Mouse (Mus musculus): ENCODE results near the gene Rpl10. TPM values are rescaled to one million over a fixed set of nuclear protein-coding genes. Genes with fewer than 3 reads are reported as not detected.

Rpl10 gene
- total and polyA plus RNA-seq, 3 experiments: 200 to 593 (median 274) TPM

- no peak for DNase-seq
- intact Hi-C loops (cut with DNase I): loop anchor here (2.0 to 5.0 kb wide), 2 partner anchors 27 to 103 kb away; partner anchors contain the start of genes Atp6ap1, Slc10a3 and Ubl4a
- Histone ChIP-seq H3K79me2 (replicated peaks; ENCODE audit: control insufficient read depth, insufficient read depth, low read length) (no peaks in the 10 kb centered on the region), H3K36me3 (ENCODE audit: control insufficient read depth, insufficient read depth, low read length) (peaks cover 5% of the 10 kb centered on the region), H3K27me3 (ENCODE audit: control insufficient read depth, insufficient read depth, low read length) (no peaks in the 10 kb centered on the region), H3K27ac (peak overlapping the region; percentile 99), H3K4me1 (ENCODE audit: control insufficient read depth, insufficient read depth, low read length) (peaks cover 2% of the 10 kb centered on the region), H3K9ac (ENCODE audit: low read depth, low read length) (peak overlapping the region; percentile 70), H3K4me3 (peak overlapping the region; percentile 63)
- TF ChIP-seq CTCF (IDR thresholded peaks at IDR 0.05) (no peak), POLR2A (IDR thresholded peaks at IDR 0.05; ENCODE audit: insufficient read depth, low read depth, low read length) (no peak), EP300 (IDR thresholded peaks at IDR 0.05; ENCODE audit: insufficient read depth, low read depth, low read length) (no peak)
- WGBS: 24% methylated on average over 3 of the region's 3 CpGs
These were observed 913 bp upstream of the Rpl10 start for GRCm38 (mm10) chrX:74269736-74270061.

GRCm38 (mm10) chrX:74270902-74271551, 415 bp downstream of the Rpl10 start:
- TF ChIP-seq POLR2A (IDR thresholded peaks at IDR 0.05; ENCODE audit: insufficient read depth, low read depth, low read length) (0 out of 2 replicates have a peak, but pooled peaks have one; percentile 6), EP300 (IDR thresholded peaks at IDR 0.05; ENCODE audit: insufficient read depth, low read depth, low read length) (no peak)
- peak overlapping the region; percentile 69 for H3K9ac ChIP-seq (ENCODE audit: low read depth, low read length)
- DNase-seq: peak; percentile 31
- H3K27me3 ChIP-seq (ENCODE audit: control insufficient read depth, insufficient read depth, low read length): no peaks in the 10 kb centered on the region
- no peaks in the 10 kb centered on the region for H3K79me2 ChIP-seq (replicated peaks; ENCODE audit: control insufficient read depth, insufficient read depth, low read length)
- H3K4me3 ChIP-seq: peak overlapping the region; percentile 66
- H3K27ac ChIP-seq: peak overlapping the region; percentile 76
- intact Hi-C loops (cut with DNase I): loop anchor here (2.0 to 5.0 kb wide), 2 partner anchors 26 to 101 kb away; partner anchors contain the start of genes Atp6ap1, Slc10a3 and Ubl4a
- peaks cover 2% of the 10 kb centered on the region for H3K4me1 ChIP-seq (ENCODE audit: control insufficient read depth, insufficient read depth, low read length)
- peaks cover 5% of the 10 kb centered on the region for H3K36me3 ChIP-seq (ENCODE audit: control insufficient read depth, insufficient read depth, low read length)
- WGBS: 19% methylated on average over 27 of the region's 27 CpGs

GRCm38 (mm10) chrX:74273422-74274322, 3.1 kb downstream of the Rpl10 start:
- Histone ChIP-seq H3K4me3 (no peak overlapping the region), H3K79me2 (replicated peaks; ENCODE audit: control insufficient read depth, insufficient read depth, low read length) (no peaks in the 10 kb centered on the region), H3K27ac (no peak overlapping the region), H3K36me3 (ENCODE audit: control insufficient read depth, insufficient read depth, low read length) (peaks cover 5% of the 10 kb centered on the region), H3K27me3 (ENCODE audit: control insufficient read depth, insufficient read depth, low read length) (no peaks in the 10 kb centered on the region), H3K4me1 (ENCODE audit: control insufficient read depth, insufficient read depth, low read length) (peaks cover 2% of the 10 kb centered on the region), H3K9ac (ENCODE audit: low read depth, low read length) (no peak overlapping the region)
- no peak for DNase-seq
- 31% methylated on average over 10 of the region's 10 CpGs for WGBS
- intact Hi-C loops (cut with DNase I): loop anchor here (5.0 kb wide), 1 partner anchor 99 kb away; the partner anchor contains the start of genes Slc10a3 and Ubl4a
- 0 out of 2 replicates have a peak, but pooled peaks have one; percentile 13 for TF ChIP-seq POLR2A (IDR thresholded peaks at IDR 0.05; ENCODE audit: insufficient read depth, low read depth, low read length)
- no peak for TF ChIP-seq EP300 (IDR thresholded peaks at IDR 0.05; ENCODE audit: insufficient read depth, low read depth, low read length)

GRCm38 (mm10) chrX:74277916-74278315, 7.3 kb downstream of the Rpl10 start:
- intact Hi-C loops (cut with DNase I): no loop called here
- Histone ChIP-seq H3K79me2 (replicated peaks; ENCODE audit: control insufficient read depth, insufficient read depth, low read length) (no peaks in the 10 kb centered on the region), H3K27ac (no peak overlapping the region), H3K4me3 (no peak overlapping the region), H3K36me3 (ENCODE audit: control insufficient read depth, insufficient read depth, low read length) (no peaks in the 10 kb centered on the region), H3K27me3 (ENCODE audit: control insufficient read depth, insufficient read depth, low read length) (no peaks in the 10 kb centered on the region), H3K4me1 (ENCODE audit: control insufficient read depth, insufficient read depth, low read length) (no peaks in the 10 kb centered on the region; the same call in 1 of the 2 replicates), H3K9ac (ENCODE audit: low read depth, low read length) (no peak overlapping the region)
- WGBS: 64% methylated on average over 8 of the region's 8 CpGs
- DNase-seq: no peak
- TF ChIP-seq EP300 (IDR thresholded peaks at IDR 0.05; ENCODE audit: insufficient read depth, low read depth, low read length) (no peak), POLR2A (IDR thresholded peaks at IDR 0.05; ENCODE audit: insufficient read depth, low read depth, low read length) (no peak), CTCF (IDR thresholded peaks at IDR 0.05) (no peak)

- no peak for DNase-seq
- intact Hi-C loops (cut with DNase I): loop anchor here (5.0 kb wide), 2 partner anchors 34 to 111 kb away; partner anchors contain the start of genes Fam3a, Flna and Ikbkg
- Histone ChIP-seq H3K4me1 (ENCODE audit: control insufficient read depth, insufficient read depth, low read length) (peaks cover 6% of the 10 kb centered on the region), H3K36me3 (ENCODE audit: control insufficient read depth, insufficient read depth, low read length) (no peaks in the 10 kb centered on the region; the same call in 1 of the 2 replicates), H3K79me2 (replicated peaks; ENCODE audit: control insufficient read depth, insufficient read depth, low read length) (no peaks in the 10 kb centered on the region; the same call in 1 of the 2 replicates), H3K27ac (peak overlapping the region; percentile 91), H3K4me3 (peak overlapping the region; percentile 56), H3K9ac (ENCODE audit: low read depth, low read length) (peak overlapping the region; percentile 59), H3K27me3 (ENCODE audit: control insufficient read depth, insufficient read depth, low read length) (no peaks in the 10 kb centered on the region)
- TF ChIP-seq CTCF (IDR thresholded peaks at IDR 0.05) (no peak), POLR2A (IDR thresholded peaks at IDR 0.05; ENCODE audit: insufficient read depth, low read depth, low read length) (peak; percentile 54; the same call in 1 of the 2 replicates), EP300 (IDR thresholded peaks at IDR 0.05; ENCODE audit: insufficient read depth, low read depth, low read length) (no peak)
- 13% methylated on average over 14 of the region's 14 CpGs for WGBS
These were observed 10.6 kb downstream of the Rpl10 start for GRCm38 (mm10) chrX:74281041-74281731.

Data from heart, adult 2 months (tissue).